Mouse (Mus musculus) Patski (cell line): ENCODE data around the gene Ncapg2. TPM values are rescaled to one million over a fixed set of nuclear protein-coding genes. Genes with fewer than 3 reads are reported as not detected.

ENCODE experiments used
- ATAC-seq: fragments of 100-300 bp; one replicate; pipeline ENCODE4 v1.8.0; 2021
- CTCF ChIA-PET: fragments of 350-600 bp; sonication (Branson Sonifier 250); formaldehyde crosslinking; loops from one replicate; lab custom pipeline; 2022; ENCODE audit warnings: inconsistent platforms; lab: Charles Lee
- POLR2A ChIA-PET: fragments of 350-600 bp; sonication (Branson Sonifier 250); formaldehyde crosslinking; loops from one replicate; lab custom pipeline; 2022; ENCODE audit warnings: antibody characterized with exemption, inconsistent platforms; lab: Charles Lee
- DNase-seq: peaks from one replicate; pipeline ENCODE4 v3.0.0-alpha.2; 2011; ENCODE audit warnings: low read depth, low spot score
- H3K27me3 ChIP-seq: fragments of 371-371 bp; one replicate; pipeline ENCODE4 v1.5.1; 2021
- CTCF ChIP-seq: fragments of 100-300 bp; IDR thresholded peaks from one replicate; pipeline ENCODE4 v1.5.1; 2021
- in situ Hi-C: fragments of 300-500 bp; cut with MboI; formaldehyde crosslinking; loops from 3 replicates; pipeline ENCODE4 v1.11.1; 2018; ENCODE audit warnings: low pct_unique_long_range_greater_than_20kb, mixed read lengths
- polyA plus RNA-seq: library from polyadenylated mRNA; unstranded; gene quantifications from one replicate; pipeline ENCODE4 v1.2.3, GENCODE M21; 2021

Ncapg2 gene
- polyA plus RNA-seq = 18.5 TPM

- ATAC-seq (peak; percentile 95), DNase-seq (peak; percentile 86)
- H3K27me3 ChIP-seq = no peaks in the 10 kb centered on the region
- ChIA-PET POLR2A (no interaction called here), CTCF (no interaction called here)
- TF ChIP-seq CTCF = no peak
- in situ Hi-C loops = loop anchor here (5.0 to 10.0 kb wide), 2 partner anchors 123 to 330 kb away; partner anchors contain the start of genes Esyt2 and Vipr2
These were observed at the start of gene Ncapg2 for GRCm38 (mm10) chr12:116405045-116405835. Gene Ncapg2 (plus strand): TSS chr12:116405402.

- POLR2A ChIA-PET = no interaction called here
- ATAC-seq = no peak
- no peak for TF ChIP-seq CTCF
- no peaks in the 10 kb centered on the region for H3K27me3 ChIP-seq
- DNase-seq = no peak
- CTCF ChIA-PET = no interaction called here
- in situ Hi-C loops = no loop called here
These were observed 43.1 kb upstream of the Ncapg2 start for GRCm38 (mm10) chr12:116362091-116362490.

DNA sequence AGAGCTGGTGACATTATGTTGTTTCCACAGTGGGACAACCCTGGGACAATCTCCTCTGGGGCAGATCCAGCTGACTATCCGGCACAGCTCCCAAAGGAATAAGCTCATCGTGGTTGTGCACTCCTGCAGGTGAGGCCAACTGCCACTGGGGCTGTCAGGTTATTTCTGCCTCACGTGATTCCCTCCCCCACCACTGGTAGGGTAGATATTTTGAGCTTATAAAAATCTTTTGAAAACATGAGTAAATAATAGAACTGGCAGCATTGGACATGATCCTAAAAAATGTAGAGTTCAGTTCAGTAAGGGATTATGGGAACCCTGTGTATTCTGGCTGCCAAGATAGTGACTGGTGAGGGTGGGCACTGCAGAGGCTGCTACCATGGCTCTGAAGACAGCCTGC lies 38.3 kb upstream of the Ncapg2 start:
- DNase-seq (no peak), ATAC-seq (no peak)
- in situ Hi-C loops = no loop called here
- TF ChIP-seq CTCF = no peak
- ChIA-PET CTCF (no interaction called here), POLR2A (no interaction called here)
- no peaks in the 10 kb centered on the region for H3K27me3 ChIP-seq

- CTCF ChIA-PET = no interaction called here
- no peak for TF ChIP-seq CTCF
- in situ Hi-C loops = no loop called here
- DNase-seq (no peak), ATAC-seq (no peak)
- POLR2A ChIA-PET = no interaction called here
- no peaks in the 10 kb centered on the region for H3K27me3 ChIP-seq
These were observed 37.9 kb upstream of the Ncapg2 start for GRCm38 (mm10) chr12:116367346-116367745.

DNA sequence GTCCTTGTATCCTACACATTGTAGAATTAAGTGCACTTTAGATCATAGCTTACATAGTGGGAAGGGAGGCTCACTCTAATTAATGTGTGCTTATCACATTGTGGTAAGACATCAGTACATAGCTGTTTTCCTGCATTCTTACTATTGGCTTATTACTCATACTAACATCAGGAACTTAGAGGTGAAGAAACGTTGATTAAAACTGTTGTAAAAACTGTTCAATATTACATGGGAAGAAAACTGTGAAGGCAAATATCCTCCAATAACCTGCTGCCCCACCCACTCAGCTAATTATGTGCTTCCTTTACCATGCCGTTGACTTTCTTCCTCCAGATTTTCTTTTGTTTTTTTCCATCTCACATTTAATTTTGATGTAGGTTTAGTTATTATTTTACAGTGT lies 36.3 kb upstream of the Ncapg2 start:
- no peak for DNase-seq
- H3K27me3 ChIP-seq = no peaks in the 10 kb centered on the region
- ChIA-PET POLR2A (interaction anchor here (0.7 kb wide), 1 partner anchor 25 kb away, joined by 3 read pairs; no protein-coding TSS in a partner anchor), CTCF (no interaction called here)
- no peak for TF ChIP-seq CTCF
- ATAC-seq = no peak
- in situ Hi-C loops = no loop called here

DNA sequence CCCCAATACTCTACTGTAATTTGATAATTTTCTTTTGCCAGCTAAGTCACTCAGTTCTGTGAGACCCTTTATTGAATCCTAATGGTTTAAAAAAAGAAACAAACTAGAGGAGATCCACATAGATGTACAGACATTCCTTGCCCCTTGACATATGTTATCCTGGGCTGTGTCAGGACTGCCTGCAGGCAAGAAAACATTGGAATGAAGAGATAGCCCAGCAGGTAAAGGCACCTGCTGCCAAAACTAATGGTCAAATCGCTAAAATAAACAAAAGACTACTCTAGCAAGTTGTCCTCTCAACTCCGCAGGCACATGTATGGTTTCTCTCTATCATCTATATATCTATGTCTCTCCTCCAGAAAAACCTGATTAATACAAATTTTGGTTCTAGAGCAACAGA lies 22.1 kb upstream of the Ncapg2 start:
- TF ChIP-seq CTCF = no peak
- no peaks in the 10 kb centered on the region for H3K27me3 ChIP-seq
- CTCF ChIA-PET = no interaction called here
- ATAC-seq (no peak), DNase-seq (no peak)
- in situ Hi-C loops = no loop called here
- POLR2A ChIA-PET = no interaction called here

DNA sequence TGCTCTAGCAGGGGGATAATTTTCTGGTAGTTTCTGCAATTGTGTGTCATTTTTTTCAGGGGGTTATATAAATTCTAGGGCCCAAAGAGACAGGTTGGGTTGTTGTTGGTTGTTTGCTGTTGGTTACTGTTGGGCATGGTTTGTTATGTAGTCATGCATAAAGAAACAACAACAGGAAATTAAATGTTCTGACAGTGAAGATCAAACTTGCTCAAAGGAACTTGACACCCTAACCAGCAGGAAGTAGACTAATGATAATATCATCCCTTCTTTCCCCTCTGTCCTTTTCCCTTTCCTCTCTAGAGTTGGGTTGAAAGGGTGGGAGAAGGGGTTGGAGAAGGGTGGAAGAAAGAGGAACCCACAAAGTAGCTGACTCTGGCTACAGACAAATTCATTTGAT lies 21.2 kb upstream of the Ncapg2 start:
- in situ Hi-C loops = no loop called here
- DNase-seq (no peak), ATAC-seq (no peak)
- POLR2A ChIA-PET = no interaction called here
- TF ChIP-seq CTCF = no peak
- H3K27me3 ChIP-seq = no peaks in the 10 kb centered on the region
- CTCF ChIA-PET = no interaction called here

- no peak for TF ChIP-seq CTCF
- DNase-seq = no peak
- H3K27me3 ChIP-seq = no peaks in the 10 kb centered on the region
- in situ Hi-C loops = no loop called here
- ChIA-PET CTCF (no interaction called here), POLR2A (no interaction called here)
- no peak for ATAC-seq
These were observed 18.4 kb upstream of the Ncapg2 start for GRCm38 (mm10) chr12:116386802-116387201.

- H3K27me3 ChIP-seq = no peaks in the 10 kb centered on the region
- in situ Hi-C loops = no loop called here
- ATAC-seq = no peak
- no peak for TF ChIP-seq CTCF
- no peak for DNase-seq
- ChIA-PET CTCF (no interaction called here), POLR2A (no interaction called here)
These were observed 15.3 kb upstream of the Ncapg2 start for GRCm38 (mm10) chr12:116389868-116390267.

GRCm38 (mm10) chr12:116394327-116394726 lies 10.9 kb upstream of the Ncapg2 start:
- in situ Hi-C loops = no loop called here
- ATAC-seq (no peak), DNase-seq (no peak)
- ChIA-PET POLR2A (no interaction called here), CTCF (no interaction called here)
- TF ChIP-seq CTCF = no peak
- no peaks in the 10 kb centered on the region for H3K27me3 ChIP-seq

GRCm38 (mm10) chr12:116395312-116395711 lies 9.9 kb upstream of the Ncapg2 start:
- in situ Hi-C loops = no loop called here
- TF ChIP-seq CTCF = no peak
- ATAC-seq (no peak), DNase-seq (no peak)
- POLR2A ChIA-PET = no interaction called here
- no peaks in the 10 kb centered on the region for H3K27me3 ChIP-seq
- CTCF ChIA-PET = interaction anchor here (1.4 kb wide), 1 partner anchor 13 kb away, joined by 5 read pairs; no protein-coding TSS in a partner anchor
